Mouse (Mus musculus): ENCODE measurements around the gene Btbd9.

Gene Btbd9

DNA sequence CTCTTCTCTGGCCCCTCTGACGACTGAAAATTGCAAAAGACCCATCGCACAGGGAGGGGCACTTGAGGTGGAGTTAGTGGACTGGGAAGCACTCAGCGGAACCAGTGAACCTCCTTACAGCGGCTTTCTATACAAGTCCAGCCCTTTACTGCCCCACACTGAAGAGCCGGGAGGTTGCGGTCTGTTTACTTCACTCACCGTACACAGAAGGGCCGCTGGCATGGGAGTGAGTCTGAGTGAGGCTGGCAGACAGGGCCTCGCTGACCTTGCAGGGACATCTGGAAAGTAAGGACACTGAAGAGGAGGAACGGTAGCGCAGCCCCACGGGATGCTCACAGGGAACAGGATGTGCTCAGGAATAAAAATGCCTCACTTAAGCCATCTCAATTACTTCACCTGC is 120.0 kb downstream of the Btbd9 start:
- in situ Hi-C loops (cut with MseI, MboI): loop anchor here (10.0 kb wide), 2 partner anchors 221 to 341 kb away; no protein-coding TSS in a partner anchor

DNA sequence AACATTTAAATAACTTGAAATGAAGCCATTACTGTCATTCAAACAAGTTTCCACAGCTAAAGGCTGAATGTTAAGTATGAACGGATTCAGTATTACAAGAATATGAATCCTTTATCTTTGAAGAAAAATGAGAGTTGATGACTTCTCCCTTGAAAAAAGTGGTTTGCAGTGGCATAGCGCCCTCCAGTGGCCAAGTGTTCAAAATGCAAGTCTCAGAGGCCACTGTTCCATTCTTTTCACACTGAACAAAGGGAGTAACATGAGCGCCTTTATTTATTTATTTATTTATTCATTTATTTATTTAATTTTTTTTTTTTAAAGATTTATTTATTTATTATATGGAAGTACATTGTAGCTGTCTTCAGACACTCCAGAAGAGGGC is 121.4 kb downstream of the Btbd9 start:
- in situ Hi-C loops (cut with MseI, MboI): loop anchor here (10.0 kb wide), 2 partner anchors 220 to 340 kb away; no protein-coding TSS in a partner anchor

DNA sequence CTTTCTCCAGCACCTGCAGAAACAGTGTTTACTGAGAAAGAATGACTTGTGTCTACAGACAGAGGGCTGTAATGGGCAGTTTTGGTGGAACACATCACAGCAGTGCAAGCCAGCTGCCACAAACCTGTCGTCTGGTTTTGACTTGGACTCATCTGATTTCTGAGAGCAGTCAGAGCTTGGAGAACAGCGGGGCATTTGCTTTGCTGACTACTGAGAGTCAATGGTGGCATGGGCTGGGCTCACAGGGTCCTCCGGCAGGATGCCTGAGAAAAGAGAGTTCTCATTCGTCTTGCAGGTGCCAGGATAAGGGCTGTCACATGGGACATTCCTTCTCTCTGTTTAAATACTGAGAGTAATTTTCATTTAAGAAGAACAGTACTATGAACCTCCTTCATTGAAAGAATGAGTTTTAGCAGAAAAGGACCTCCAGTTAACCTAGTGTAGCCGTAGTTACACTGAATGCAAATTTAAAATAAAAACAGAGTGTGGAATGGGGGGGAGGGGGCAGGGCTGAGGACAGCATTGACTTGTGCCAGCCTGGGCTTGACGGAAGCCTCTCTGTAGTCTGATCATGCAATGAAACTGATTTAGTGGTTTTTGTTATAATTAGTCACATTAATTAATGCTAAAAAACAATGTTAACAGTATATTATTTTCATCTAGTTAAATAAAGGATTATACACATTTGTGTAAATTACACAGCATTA is 122.0 kb downstream of the Btbd9 start:
- in situ Hi-C loops (cut with MseI, MboI): loop anchor here (10.0 kb wide), 2 partner anchors 220 to 340 kb away; no protein-coding TSS in a partner anchor

DNA sequence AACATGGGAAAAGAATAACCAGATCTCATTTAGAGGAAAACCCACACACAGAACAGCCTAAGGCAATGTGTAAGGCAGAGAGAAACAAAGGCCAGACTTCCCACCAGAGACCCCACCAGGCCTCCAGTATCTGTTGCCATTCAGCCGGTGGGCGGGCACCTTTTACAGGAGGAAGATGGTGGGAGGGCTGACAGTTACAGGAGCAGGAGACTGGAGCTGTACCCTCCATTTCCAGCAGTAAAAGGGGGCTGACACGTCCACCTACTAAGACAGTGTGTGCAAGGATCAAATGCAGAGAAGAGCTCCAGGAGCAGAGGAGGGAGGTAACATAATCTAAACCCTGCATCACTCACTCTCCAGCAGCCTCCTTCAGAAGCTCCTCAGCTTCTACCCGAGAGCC is 123.0 kb downstream of the Btbd9 start:
- in situ Hi-C loops (cut with MseI, MboI): loop anchor here (10.0 kb wide), 2 partner anchors 218 to 338 kb away; no protein-coding TSS in a partner anchor

DNA sequence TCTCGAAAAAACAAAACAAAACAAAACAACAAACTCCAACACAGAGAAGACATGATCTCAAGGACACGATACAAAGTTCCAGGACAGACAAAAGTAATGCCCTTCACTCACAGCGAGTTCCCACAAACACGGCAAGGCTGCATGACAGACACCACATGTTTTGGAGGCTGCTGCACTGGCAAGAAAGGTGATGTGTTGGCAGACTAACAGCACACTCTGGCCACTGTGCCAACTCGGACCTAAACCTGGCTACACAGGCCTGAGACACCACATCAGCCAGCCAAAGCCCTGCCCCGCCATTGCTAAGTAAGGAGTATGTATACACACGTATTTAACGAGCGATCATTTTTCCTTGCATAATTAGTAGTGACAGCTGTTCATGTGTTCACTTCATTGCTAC is 123.9 kb downstream of the Btbd9 start:
- in situ Hi-C loops (cut with MseI, MboI): loop anchor here (10.0 kb wide), 2 partner anchors 218 to 338 kb away; no protein-coding TSS in a partner anchor

DNA sequence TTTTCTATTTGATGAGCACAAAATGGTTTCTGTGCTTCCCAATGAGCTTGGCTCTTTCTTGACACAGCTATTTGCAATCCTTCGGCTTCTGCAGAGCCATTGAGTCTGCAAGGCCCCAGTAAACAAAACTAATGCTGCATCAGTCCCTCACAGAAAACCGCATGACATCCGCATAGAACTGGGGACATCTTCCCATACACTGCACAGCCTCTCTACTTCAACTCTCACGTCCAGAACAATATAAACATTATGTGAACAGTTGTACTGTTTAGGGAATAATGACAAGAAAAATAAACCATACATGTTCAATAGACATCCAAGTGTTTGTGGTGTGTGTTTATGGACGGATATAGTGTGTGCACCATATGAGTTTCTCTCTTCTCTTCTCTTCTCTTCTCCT is 127.7 kb downstream of the Btbd9 start:
- in situ Hi-C loops (cut with MseI, MboI): no loop called here

DNA sequence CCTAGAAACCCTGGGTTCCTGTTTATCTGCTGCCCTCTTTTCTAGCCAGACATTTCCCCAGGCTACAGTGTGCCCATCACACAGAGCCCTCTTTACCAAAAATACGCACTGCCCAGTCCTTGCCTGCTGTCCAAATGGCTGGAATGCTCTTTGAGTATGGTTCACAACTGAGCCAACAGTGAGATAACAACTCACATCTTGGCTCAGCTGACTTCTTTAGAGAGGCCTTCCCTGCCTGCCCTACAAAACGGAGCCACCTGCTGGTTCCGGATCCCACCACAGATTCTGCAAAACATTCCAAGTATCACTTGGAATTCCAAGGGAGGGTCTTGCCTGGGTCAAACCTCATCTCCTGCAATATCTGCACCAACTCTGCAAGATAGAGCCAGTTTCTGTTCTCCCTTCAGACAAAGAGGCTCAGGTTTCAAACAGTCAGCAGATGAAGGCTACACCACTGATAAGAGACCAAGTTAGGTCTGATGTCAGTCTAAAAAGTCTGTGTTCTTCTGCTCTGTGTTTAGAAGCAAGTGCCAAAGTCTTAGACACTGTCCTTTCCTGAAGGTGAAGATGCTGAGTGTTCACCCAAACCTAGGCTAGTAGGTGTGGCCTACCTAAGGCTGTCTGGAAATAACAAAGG is 130.4 kb downstream of the Btbd9 start:
- in situ Hi-C loops (cut with MseI, MboI): no loop called here

DNA sequence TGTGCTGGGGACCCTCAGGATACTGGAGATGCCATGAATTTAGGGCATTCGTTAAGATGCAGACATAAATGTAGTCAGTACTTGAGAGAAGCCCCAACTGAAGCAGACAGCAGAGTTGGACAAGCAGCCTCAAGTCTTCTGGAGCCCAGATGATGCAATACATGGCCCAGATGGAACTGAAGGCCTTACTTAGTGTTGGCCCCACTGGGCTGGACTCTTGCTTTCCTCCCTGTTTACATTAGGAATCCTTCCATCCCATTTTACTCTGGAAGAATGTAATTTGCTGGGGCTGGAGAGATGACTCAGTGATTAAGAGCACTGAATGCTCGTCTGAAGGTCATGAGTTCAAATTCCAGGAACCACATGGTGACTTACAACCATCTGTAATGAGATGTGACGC is 136.6 kb downstream of the Btbd9 start:
- in situ Hi-C loops (cut with MseI, MboI): no loop called here

DNA sequence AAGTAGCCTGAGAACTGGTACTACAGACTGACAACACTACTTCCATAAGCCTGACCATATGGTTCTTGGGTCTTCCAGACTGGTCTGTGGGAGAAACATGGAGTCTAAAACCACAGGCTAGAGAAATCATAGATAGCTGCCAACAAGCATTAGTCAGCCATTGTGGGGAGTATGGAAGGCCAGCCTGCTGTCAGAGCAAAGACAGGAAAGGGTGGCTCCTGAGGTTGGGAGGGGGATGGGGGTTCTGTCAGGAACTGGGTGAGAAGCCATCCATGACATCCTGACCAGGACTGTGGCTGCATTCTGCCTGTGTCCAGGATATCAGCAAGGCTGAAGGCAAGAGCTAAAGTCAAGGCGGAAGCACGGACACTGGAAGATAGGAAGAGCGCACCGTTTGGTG is 137.5 kb downstream of the Btbd9 start:
- in situ Hi-C loops (cut with MseI, MboI): no loop called here

DNA sequence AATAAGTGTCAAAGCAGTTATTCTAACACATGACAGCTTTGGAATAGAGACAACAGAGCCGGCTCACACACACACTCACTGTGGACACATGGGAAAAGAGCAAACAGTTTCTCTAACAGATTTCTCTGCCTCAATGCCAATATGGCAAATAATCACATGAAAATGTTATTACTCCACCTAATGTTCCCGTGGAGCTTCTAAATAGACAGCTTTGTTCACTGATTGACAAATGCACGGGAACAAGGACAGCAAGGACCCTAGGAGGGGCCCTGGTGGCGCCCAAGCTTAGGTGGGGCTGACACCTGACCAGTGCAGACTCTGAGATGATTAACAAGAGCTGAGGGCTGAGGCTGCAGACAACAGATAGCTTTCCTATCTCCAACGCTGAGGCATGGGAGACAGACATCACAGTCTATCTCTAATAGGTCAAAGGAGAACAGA is 140.2 kb downstream of the Btbd9 start:
- in situ Hi-C loops (cut with MseI, MboI): no loop called here

DNA sequence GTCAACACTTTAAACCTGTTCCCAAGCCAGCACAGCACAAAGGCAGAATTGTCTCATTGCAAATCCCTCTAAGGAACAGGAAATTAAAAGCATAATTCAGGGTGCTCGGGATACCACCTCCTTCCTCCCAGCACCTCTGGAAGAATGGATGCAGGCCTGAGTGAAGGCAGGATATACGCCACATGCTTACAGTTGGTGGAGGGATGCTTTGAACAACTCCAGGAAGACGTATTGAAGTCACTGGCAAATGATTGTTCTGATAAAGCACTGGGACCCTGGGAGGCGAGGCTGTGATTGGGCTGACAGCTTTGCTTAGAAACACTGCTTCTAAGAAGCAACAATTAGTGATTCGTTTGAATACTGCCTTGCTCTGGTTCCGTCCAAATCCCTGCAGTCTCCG is 140.8 kb downstream of the Btbd9 start:
- in situ Hi-C loops (cut with MseI, MboI): no loop called here

DNA sequence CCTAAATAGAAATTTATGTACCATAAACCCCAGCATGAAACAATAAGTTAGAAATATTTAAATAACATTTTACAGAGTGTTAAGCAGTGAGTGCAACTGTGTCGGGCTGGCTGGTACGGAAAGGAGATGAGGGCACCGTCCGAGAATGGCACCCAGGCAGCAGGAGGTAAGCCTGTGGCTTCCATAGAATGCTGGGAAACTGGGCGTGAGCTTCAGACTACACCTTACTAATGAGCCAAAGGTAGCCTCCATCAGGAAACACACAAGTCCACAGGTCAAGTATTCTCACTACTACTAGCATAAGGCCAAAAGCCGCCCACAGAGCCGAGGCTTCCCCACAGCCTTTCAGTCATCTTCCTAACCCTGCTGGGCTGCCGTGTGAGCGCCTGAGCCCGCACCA is 144.2 kb downstream of the Btbd9 start:
- in situ Hi-C loops (cut with MseI, MboI): no loop called here

DNA sequence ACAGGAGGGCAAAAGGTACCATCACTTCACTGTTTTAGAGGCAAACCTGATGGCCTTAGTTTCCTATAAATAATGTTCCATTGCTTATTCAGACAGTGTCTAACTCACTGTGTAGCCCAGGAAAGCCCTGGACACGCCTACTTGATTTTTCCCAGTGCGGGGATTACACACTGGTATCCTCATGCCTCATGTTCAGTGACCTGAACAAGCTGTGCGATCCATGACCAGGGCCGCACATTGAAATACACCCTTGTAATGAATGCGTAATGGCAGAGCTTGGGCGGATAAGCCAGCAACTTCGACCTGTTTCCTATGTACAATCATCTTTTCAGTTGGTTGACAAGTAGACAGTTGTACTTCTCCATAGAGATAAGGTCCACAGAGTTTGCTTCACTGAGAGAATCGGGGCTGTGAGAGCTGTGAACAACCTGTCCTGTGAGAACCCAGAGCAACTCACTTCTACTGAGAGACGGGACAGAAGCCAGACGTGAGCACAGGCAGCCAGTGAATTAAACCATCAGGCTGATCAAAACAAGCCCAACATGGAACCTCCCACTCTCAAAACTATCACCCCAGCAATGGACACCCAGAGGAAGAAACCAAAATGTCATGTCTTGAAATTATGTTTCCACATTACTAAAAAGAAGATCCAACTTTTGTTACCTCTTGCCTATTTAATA is 145.2 kb downstream of the Btbd9 start:
- in situ Hi-C loops (cut with MseI, MboI): no loop called here

DNA sequence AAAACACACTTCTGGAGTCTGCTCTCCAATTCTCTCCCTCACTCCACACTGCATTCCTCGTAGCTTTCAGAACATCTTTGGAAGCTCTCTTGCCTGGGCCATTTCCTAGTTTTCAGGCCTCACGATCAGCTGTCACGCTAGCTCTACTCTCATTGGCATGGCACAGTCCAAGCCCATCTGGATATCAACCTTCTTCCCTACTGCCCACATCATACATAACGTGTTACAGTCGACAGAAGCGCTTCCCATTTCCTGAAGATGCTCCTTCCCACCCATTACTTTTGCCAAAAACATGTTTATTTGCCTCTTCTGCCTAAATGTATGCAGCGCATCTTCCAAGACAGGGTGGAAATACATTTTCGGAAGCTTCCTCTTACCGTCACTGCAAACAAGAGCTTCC is 147.6 kb downstream of the Btbd9 start:
- in situ Hi-C loops (cut with MseI, MboI): no loop called here

DNA sequence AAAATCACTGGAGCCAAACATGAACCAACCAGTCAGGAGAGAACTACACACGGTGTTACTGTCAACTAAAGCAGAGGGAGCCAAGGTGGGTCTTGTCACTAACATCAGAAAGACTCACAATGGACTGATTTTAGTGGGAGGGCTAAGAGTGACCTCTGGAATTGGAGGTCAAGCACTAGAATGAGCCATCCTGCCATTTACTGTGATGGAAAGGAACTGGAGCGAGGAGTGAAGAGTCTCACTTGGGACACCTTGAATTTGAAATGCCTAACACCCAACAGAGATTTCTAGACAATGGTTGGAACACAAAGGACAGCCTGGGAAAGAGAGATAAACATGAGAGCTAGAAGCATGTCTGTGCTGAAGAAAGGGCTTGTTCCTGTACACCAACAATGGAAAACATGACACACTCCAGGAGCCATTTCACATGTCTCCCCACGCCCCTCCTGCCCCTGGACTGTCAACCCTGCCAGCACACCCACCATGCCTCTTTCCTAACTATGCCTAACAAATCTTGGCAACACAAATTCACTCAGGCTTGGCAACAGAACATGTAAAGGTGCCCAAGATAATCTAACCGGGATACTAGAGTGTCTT is 152.9 kb downstream of the Btbd9 start:
- in situ Hi-C loops (cut with MseI, MboI): no loop called here

DNA sequence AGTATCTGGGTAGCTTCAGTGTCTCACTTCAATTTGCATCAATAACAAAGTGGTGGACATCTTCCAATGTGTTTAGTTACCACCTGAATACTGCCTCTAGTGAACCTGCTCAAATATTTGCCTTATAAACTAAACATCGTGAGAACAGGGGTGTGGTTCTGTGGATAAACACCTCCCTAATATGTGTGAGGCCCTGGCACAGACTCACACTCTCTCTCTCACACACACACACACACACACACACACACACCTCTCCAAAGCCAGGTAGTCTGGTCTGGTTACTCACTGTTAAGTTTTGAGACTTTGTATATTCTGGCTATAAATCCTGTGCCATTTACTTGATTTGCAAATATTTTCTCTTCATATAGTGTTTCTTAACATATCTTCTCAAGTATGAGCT is 154.0 kb downstream of the Btbd9 start:
- in situ Hi-C loops (cut with MseI, MboI): no loop called here

DNA sequence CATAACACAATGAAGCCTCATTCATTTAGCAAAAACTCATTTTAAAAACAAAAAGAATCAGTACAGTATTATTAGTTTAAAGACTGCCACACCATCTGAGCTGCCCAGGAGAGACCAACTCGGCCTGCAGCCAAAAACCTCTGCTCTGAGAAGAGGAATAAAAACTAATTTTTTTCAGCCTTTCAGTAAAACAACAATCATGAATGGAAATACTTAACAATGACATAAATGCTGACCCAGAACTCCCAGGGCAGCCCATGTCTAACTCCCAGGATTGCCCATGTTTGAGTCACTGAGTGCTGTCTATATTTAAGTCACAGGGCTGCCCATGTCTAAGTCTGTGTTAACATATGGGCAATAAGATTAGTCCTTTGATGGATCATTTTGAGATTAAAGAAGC is 155.0 kb downstream of the Btbd9 start:
- in situ Hi-C loops (cut with MseI, MboI): no loop called here

DNA sequence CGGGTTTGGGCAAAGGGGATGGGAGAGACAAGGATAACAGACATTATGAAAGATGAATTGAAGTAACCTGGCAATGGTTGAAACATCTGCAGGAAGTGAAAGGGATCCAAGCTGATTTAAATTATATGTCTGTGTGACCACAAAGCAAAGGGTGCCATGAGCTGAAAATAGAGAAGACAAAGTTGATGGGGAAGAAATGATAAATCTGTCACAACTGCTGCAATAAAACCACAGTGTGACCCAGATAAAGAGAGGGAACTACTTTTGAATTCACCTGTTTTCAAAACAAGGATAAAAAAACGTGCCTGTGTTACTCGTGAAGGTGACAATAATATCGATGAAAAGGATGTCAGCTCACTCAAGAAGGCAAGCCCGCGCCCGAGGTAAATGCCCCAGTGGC is 156.8 kb downstream of the Btbd9 start:
- in situ Hi-C loops (cut with MseI, MboI): no loop called here

DNA sequence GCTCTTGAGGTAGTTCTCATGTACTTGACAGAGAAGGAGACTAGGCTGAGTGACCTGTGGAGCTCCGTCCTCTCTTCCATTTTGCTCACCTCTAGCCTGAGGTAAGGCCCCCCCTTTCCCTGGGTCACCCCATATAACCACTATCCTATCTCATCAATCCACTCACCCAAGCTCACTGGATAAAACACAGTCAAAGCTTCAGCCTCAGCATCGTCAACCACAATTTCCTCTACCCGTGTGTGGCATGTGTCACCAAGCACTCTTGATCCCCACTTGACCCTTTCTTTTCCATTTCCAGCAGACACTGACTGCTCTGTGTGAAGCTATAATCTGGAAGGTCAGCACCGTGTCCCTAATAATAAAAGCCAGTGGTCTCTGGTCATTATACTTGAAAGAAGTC is 157.8 kb downstream of the Btbd9 start:
- in situ Hi-C loops (cut with MseI, MboI): no loop called here

DNA sequence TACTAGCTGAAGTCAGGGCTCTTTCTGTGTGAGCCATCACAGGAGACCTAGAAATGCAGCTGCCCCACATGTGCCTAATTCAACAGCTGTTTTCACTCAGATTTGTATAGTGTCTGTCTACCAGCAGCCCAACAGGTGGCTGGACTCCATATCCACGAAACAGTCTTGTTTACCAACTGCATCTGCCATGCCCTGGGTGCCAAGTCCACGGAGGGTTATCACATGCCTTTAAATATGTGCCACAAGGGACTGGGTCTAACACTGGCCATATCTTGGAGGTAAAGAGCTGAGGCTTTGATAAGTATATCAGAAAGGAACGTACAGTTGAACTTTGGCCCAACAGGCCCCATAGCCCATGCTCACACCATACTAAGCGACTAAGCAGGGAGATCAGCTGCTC is 159.2 kb downstream of the Btbd9 start:
- in situ Hi-C loops (cut with MseI, MboI): no loop called here

DNA sequence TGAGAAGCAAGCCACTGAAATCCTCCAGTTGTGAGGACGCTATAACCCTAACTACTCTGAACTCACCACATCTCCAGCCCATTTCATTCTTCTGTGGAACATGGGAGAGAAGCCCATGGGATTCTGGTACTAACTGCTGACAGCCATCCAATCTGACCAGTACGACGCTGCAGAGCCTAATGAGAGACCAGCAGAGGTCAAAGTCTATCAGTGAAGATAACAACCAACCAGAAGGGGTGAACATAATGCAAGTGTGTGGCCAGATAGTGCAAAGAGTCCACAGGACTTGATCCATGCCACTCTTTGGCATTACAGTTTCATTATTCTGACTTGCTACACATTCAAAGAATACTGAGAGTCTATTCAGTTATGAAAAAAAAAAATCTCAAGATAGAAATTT is 160.6 kb downstream of the Btbd9 start:
- in situ Hi-C loops (cut with MseI, MboI): no loop called here

DNA sequence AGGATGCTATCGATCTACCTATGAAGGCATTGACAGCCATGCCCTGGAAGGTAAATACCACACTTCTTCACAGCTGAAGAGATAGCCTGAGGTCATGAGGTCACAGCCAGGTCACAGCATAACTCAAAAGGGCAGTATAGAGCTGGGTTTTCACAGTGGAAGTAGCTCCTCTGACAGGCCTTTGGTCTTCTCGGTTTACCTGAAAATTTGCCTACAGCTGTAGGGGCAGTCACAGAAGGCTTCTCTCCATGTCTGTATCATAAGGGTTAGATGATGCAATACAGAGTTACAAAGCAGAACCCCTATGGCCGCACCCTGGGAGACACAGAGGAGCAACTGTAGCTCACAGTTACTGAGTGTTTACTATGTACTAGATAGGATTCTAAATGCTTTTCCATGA is 163.3 kb downstream of the Btbd9 start:
- in situ Hi-C loops (cut with MseI, MboI): no loop called here
